ENCODE assay signal across 34 mouse cellular contexts in genomic region chr13:58882468-58882867, GRCm38 (mm10).
"Had no signal": no experiment of that assay in that cellular context is flagged by ENCODE, and none has a peak within 500 bp of the region (broad histone marks: within the 10 kb centered on the region; RNA-seq: fewer than 3 reads in every experiment).

No protein-coding gene starts in this region.

- DNase-seq: heart, postnatal 10 days; heart, postnatal 14 days; heart, postnatal 36 days; heart, postnatal 4 days; kidney, adult 11 months; kidney, adult 18-20 months; kidney, adult 2 months; kidney, adult 8-10 months; kidney, adult 9 months; kidney, postnatal 10 days; kidney, postnatal 14 days; kidney, postnatal 25 days; kidney, postnatal 36 days; kidney, postnatal 4 days; layer of hippocampus, adult 9-11 months; layer of hippocampus, postnatal 36 days had no signal

- H3K9ac ChIP-seq: heart, embryonic 12.5 days; heart, embryonic 13.5 days; heart, embryonic 15.5 days; hindbrain, embryonic 12.5 days; hindbrain, embryonic 13.5 days; hindbrain, embryonic 14.5 days; hindbrain, embryonic 15.5 days; intestine, embryonic 15.5 days; kidney, embryonic 15.5 days had no signal

- H3K4me1 ChIP-seq: heart, embryonic 12.5 days; heart, embryonic 13.5 days; heart, embryonic 15.5 days; hindbrain, embryonic 10.5 days; hindbrain, embryonic 12.5 days; hindbrain, embryonic 13.5 days; hindbrain, embryonic 15.5 days; intestine, embryonic 15.5 days; kidney, embryonic 15.5 days had no signal

- H3K36me3 ChIP-seq: heart, embryonic 12.5 days; heart, embryonic 13.5 days; heart, embryonic 15.5 days; hindbrain, embryonic 10.5 days; intestine, embryonic 15.5 days; kidney, embryonic 15.5 days had no signal

- H3K27me3 ChIP-seq: heart, embryonic 12.5 days; heart, embryonic 13.5 days; heart, embryonic 15.5 days; hindbrain, embryonic 12.5 days; hindbrain, embryonic 13.5 days; hindbrain, embryonic 15.5 days; intestine, embryonic 15.5 days; kidney, embryonic 15.5 days had no signal

- H3K27ac ChIP-seq: heart, embryonic 13.5 days; heart, embryonic 15.5 days; hindbrain, embryonic 10.5 days; hindbrain, embryonic 12.5 days; hindbrain, embryonic 13.5 days; hindbrain, embryonic 14.5 days; hindbrain, embryonic 15.5 days; hindbrain, postnatal 0 days; intestine, embryonic 15.5 days; kidney, embryonic 15.5 days; kidney, postnatal 0 days; layer of hippocampus, adult 2 months had no signal

- ATAC-seq: hindbrain, embryonic 16.5 days; hindbrain, postnatal 0 days; inflammation-experienced regulatory T-cells, adult 6 months; intestine, embryonic 15.5 days; intestine, embryonic 16.5 days; intestine, postnatal 0 days had no signal

- H3K4me3 ChIP-seq: heart, embryonic 12.5 days; heart, embryonic 13.5 days; heart, embryonic 15.5 days; hindbrain, embryonic 10.5 days; hindbrain, embryonic 12.5 days; hindbrain, embryonic 13.5 days; hindbrain, embryonic 15.5 days; intestine, embryonic 15.5 days; kidney, embryonic 15.5 days; layer of hippocampus, adult 2 months; left cerebral cortex, adult 2 months had no signal

- H3K9me3 ChIP-seq: heart, embryonic 12.5 days; heart, embryonic 13.5 days; heart, embryonic 15.5 days; hindbrain, embryonic 10.5 days; hindbrain, embryonic 12.5 days; hindbrain, embryonic 13.5 days; hindbrain, embryonic 15.5 days; intestine, embryonic 15.5 days; kidney, embryonic 15.5 days had no signal
